Mouse (Mus musculus): ENCODE measurements around the gene Nkx1-1.
A peak's percentile ranks its signal among the peaks of the same experiment; 100 is the strongest.

Gene Nkx1-1

GRCm38 (mm10) chr5:33420313-33420712, 13.5 kb downstream of the Nkx1-1 start:
- no peak for DNase-seq (ENCODE audit: inconsistent ontology term)

GRCm38 (mm10) chr5:33400819-33401218, 33.0 kb downstream of the Nkx1-1 start:
- no peak for DNase-seq (ENCODE audit: inconsistent ontology term)

- no peak for DNase-seq (ENCODE audit: inconsistent ontology term)
Measured at GRCm38 (mm10) chr5:33396828-33397227, 36.9 kb downstream of the Nkx1-1 start.

GRCm38 (mm10) chr5:33395693-33396092, 38.1 kb downstream of the Nkx1-1 start:
- DNase-seq (ENCODE audit: inconsistent ontology term): no peak

- peak; percentile 52 for DNase-seq (ENCODE audit: inconsistent ontology term)
Measured at GRCm38 (mm10) chr5:33393803-33394202, 40.0 kb downstream of the Nkx1-1 start.

- no peak for DNase-seq (ENCODE audit: inconsistent ontology term)
Measured at GRCm38 (mm10) chr5:33387550-33387949, 46.2 kb downstream of the Nkx1-1 start.
